Mouse (Mus musculus): ENCODE results near the gene Ipo4. TPM values are rescaled to one million over a fixed set of nuclear protein-coding genes. Genes with fewer than 3 reads are reported as not detected.

The Ipo4 gene
- polyA plus RNA-seq, 3 experiments from 2014 or later, result 21.1 to 39.8 (median 36.3) TPM

DNA sequence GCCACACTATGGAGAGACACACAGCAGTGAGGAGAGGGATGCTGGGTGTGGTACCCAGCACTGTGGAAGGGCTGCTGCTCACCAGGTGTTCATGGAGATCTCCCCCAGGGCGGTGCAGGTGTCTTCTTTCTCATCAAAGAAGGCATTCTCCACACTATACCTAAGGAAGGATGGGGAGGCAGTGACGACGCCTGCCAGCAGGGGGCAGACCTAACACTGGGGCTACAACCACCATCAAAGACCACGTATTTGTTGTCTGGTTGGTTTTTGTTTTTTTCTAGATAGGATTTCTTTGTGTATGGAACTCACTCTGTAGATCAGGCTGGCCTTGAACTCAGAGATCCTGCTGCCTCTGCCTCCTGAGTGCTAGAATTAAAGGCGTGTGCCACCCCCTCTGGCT is 6.4 kb downstream of the Ipo4 start:
- peak; percentile 65 for ATAC-seq

DNA sequence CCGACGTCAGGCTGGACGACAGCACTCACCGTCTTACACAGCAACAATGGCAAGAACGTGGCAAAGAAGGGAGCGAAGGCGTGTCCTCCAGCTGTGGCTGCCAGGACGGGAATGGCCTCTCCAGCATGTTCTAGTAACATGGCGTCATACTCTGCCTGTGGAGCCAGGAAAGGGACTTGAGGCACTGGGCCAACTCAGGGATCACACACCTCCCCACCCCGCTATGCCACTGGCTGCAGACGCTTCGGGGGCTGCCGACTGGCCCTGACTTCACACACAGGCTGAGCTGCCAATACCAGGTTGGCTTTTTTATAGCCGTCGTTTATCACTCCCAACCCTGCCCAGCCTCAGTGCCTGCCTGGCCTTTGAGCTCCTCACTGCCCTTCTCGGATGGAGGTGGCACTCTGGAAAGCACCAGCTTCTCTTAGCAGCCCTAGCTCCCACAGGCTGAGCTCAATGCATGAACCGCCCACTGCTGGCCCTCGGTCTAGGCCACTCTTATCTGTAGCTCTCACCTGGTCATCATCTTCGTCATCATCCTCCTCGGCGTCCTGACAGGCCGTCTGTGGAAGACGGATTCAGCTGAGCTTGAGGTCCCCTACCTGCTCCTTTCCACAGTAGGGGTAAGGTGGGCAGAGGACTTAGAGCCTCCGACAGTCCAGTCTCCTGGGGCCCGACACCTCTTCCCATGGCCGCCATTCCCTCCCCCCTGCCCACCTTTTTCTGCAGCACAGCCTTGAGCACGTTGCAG is 7.5 kb downstream of the Ipo4 start:
- ATAC-seq, result no peak

DNA sequence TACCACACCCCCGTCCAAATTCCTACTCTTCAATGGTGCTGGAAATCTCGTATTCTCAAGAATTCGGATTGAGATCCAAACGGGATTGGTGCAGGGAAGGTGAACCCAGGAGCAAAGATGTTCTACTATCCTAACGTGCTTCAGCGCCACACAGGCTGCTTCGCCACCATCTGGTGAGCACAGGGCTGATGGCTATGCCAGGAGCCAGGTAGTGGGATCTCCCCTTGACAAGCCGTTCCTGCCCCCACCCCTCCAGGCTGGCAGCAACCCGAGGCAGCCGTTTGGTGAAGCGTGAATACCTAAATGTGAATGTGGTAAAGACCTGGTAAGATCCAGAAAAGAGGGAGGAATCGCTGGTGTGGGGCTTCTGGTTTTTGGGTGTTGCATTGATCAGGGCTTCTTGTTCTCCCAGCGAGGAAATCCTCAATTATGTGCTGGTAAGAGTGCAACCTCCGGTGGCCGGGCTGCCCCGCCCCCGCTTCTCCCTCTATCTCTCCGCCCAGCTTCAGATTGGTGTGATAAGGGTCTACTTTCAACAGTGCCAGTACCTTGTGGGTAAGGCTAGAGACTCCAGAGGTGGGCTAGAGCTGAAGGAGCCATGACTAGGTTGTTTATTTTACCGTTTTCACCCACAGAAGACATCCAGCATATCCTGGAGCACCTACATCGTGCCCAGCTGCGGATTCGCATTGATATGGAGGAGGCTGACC is 17.1 kb downstream of the Ipo4 start:
- no peak for ATAC-seq

DNA sequence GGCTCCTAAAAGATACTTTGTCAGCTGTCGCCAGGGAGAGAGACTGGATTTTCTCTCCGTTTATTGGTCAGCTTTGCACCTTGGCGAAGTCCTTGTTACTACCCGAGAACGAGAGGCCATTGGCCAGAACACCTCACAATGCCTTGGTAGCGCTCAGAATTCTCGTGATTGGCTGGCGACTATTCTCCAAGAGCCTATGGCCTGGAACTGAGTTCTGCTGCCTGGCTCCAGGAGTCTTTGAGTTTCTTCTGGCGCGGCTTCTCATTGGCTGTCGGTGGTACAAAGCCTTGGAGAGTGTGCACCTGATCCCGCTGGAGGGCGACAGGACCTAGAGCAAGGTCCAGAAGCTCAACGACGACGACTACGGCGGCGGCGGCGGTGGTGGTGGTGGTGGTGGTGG is 17.9 kb downstream of the Ipo4 start, which contains the start of gene Rec8:
Rec8 (plus strand) TSS at position 216 of the 400 bp plus-strand sequence.
- ATAC-seq, result peak; percentile 60

DNA sequence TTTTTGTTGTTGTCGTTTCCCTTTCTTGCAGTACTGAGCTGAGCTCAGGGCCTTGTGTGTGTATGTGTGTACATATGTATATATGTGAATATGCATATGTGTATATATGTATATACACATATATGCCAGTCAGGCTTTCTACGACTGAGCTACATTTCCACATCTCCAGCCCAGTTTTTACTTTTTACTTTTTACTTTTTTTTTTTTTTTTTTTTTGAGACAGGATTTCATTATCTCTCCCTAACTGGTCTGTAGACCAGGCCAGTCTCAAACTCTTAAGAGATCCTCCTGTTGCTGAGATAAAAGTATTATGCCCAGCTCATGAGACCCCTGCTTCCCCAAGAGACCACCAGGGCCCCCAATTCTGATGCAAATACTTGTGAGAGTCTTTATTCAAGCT is 18.9 kb downstream of the Ipo4 start:
- no peak for ATAC-seq

DNA sequence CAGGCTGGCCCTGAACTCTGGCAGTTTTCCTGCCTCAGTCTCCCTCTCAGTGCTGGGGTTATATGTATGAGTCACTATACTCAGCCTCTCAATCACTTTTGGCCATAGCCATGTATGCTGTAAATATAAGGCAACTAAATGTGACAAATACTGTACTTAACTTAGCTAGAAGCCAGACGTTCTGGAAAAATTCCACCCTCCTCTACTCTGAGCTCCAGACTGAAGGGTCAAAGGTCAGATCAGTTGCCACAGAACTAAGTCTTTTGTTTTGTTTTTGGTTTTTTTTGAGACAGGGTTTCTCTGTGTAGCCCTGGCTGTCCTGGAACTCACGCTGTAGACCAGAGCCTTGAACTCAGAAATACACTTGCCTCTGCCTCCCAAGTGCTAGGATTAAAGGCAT is 19.9 kb downstream of the Ipo4 start:
- ATAC-seq, result no peak

DNA sequence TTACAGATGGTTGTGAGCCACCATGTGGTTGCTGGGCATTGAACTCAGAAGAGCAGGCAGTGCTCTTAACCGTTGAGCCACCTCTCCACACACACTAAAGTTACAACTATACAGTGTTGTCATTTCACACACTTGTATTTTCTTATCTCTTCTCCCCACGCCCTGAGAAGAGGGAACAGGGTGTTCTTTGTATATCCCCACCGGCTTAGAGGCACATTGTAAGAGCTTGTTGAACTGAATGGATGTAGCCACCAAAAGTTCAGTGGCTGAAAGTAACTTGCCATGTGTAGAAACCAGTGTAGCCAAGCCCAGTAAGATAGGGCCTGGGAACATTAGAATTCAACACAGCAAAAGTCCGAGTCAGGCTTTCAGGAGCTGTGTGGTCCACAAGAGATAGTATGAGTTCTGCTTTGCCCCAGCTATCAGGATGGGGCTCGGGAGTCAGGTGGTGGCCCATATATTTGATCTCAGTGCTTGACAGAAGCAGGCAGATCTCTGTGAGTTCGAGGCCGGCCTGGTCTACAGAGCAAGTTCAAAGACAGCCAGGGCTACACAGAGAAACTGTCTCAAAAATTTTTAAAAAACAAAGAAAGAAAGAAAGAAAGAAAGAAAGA is 21.1 kb downstream of the Ipo4 start:
- no peak for ATAC-seq

DNA sequence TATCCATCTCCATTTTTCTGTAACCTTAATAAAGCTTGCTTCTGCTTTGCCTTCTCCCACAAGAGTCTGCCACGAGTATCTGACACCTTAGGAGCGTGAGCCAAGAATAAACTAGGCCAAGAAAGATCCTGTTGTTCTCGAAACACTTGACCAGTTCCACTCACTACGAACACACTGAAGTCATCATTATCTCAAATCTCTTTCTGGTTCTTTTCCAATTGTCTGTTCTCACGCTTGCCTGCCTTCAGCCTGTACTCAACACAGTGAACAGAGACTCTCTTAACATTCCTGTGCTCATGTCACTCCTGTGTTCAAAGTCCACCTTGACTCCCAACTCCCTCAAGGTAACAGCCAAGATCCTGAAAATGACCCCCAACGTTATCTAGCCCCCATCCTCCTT is 22.4 kb downstream of the Ipo4 start:
- no peak for ATAC-seq

DNA sequence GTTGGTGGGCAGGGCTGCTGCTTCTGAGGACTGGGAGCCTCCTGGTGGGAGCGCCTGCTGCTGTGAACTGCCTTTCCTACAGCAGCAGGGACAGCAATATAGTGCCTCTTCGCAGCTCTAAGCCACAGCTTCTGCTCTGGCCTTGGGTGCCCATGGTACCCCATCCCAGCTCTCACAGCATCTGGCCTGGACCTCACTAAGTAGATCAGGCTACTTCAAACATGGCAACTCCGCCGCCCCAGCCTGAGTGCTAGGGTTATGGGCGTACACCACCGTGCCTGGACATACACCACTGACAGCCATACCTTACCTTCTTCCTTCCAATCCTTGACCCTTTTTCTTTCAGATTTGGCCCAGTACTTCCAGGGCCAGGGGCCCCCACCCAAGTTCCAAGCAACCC is 27.4 kb downstream of the Ipo4 start:
- no peak for ATAC-seq

DNA sequence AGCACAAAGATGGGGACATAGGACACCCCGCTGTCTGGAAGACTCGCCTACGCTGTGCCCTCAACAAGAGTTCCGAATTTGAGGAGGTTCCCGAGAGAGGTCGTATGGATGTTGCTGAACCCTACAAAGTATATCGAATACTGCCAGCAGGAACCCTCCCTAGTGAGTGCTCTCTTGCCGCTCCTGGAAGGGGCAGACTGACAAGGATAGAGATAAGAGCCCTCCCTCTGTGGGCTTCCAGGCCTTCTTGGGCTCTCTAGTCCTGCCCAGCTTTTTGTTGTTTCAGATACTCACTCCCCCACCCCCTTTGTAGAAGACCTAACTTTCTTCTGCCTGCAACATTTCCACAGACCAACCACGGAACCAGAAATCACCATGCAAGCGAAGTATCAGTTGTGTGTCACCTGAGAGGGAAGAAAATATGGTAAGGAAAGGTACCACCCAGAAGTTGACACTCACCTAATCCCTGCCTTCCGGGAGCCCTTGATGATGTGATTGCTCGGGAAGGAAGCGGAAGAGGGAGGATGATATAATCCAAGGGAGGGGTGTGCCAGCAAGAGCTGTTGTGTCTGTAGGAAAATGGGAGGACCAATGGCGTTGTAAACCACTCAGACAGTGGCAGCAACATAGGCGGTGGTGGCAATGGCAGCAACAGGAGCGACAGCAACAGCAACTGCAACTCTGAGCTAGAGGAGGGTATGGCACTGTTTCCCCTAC is 29.9 kb downstream of the Ipo4 start:
- no peak for ATAC-seq

DNA sequence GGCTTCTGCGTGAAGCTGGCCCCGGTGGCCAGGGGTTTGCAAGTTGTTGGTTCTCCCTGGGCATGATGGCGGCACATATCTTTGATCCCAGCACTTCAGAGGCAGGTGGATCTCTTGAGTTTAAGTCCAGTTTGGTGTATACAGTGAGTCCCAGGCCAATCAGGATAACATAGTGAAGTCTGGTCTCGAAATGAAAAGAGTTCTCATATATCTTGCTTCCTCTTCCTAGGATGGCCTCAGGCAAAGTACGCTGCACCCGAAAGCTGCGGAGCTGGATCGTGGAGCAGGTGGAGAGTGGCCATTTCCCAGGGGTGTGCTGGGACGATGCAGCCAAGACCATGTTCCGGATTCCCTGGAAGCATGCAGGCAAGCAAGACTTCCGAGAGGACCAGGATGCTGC is 30.9 kb downstream of the Ipo4 start:
- ATAC-seq, result no peak

DNA sequence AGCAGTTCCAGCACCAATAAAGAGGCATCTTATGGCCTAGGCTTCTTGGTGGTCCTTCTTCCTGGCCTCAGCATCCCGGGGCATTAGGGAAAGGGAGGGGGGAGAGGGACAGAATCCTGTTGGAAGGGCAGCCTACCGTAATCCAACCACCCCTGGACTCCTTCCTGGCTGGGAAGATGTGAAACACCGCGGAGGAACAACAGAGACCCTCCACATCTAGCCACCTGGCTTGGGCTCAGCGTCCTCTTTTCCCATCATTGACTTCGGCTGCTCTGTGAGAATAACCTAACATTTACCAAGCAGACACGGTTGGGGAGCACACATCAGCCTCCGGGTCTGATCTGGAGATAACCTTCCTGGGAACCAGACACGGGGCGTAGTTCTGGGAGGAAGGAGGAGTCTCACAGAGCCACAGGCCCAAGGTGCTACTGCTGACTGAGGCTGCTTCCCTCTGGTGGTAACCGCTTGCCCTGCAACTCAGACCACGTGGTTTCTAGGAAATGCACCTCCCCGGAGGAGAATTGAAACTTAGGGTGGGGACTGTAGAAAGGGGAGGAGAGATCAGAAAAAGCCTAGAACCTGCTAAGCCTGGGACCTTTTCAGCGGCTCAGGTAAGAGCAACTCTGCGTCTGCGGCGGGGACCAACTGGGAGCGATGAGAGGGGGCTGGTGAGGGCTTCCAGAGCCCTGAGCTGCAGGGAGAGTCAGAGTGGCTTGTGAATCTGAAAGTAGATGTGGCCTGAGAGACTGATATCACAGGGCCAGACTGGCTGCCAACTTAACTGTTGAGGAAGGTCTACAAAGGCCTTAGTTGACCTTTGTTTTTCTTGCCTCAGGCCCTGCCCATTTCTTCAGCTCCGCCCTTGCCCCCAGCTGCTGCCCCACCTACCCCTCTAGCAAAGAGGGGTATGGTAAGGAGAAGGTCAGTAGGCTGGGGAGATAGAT is 31.9 kb downstream of the Ipo4 start:
- ATAC-seq, result peak; percentile 97

DNA sequence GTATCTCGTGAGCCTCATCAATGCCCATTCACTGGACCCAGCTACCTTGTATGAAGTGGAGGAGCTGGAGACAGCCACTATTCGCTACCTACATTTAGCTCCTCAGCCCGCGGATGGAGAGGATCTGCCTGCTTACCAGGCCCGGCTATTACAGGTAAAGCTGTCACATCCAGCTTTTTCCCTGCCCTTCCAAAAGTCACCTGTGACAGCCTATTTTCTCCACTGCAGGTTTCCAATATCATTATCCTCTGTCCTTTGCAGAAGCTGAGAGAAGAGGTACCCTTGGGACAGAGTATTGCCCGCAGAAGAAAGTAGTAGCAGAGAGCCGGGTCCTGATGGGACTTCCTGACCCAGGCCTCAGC is 32.5 kb downstream of the Ipo4 start, which contains the start of gene Irf9:
Irf9 (plus strand) TSS at position 301 of the 362 bp plus-strand sequence.
- no peak for ATAC-seq

DNA sequence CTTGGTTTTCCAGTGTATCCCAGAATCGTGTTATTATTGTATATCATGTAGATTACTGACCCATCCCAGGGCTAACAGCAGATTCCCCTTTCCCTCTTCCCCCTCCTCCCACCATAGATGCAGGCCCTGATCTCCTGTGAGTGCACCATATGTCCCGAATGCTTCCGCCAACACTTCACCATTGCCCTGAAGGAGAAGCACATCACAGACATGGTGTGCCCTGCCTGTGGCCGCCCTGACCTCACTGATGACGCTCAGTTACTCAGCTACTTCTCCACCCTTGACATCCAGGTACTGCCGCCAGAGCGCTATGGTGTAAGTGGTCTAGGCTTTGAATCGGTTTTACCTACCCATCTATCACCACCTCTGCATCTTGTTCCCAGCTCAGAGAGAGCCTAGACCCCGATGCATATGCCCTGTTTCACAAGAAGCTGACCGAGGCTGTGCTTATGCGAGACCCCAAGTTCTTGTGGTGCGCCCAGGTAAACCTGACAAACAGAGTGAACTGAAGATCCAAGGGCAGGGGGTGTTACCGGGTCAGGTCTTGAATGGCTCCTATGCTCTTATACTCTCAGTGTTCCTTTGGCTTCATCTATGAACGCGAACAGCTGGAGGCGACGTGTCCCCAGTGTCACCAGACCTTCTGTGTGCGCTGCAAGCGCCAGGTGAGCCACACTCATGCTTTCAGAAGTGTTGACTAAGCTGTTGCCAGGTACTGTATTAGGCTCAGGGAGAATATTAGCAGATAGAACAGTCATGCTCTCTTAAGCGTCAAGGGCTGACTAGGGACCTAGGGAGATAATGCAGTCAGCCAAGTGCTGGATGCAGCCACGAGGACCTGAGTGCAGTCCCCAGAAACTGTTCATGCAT is 37.0 kb downstream of the Ipo4 start:
- no peak for ATAC-seq

DNA sequence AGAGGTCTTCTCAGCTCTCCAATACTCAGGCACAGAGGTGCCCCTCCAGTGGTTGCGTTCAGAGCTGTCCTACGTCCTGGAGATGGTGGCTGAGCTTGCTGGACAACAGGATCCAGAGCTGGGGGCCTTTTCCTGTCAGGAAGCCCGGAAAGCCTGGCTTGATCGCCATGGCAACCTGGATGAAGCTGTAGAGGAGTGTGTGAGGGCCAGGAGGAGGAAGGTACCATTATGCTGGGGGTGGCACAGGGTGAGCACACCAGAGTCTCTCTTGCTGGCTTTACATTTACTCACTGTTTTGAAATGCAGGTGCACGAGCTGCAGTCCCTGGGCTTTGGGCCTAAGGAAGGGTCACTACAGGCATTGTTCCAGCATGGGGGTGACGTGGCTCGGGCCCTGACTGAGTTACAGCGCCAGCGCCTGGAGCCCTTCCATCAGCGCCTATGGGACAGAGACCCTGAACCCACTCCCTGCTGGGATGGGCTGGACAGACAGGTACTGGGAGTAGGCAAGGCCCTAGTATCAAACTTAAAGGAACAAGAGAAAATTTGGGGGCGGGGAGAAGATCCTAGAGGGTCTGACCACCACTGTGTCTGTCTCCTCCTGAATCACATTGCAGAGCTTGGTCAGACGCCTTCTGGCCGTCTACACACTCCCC is 39.6 kb downstream of the Ipo4 start:
- ATAC-seq, result no peak

DNA sequence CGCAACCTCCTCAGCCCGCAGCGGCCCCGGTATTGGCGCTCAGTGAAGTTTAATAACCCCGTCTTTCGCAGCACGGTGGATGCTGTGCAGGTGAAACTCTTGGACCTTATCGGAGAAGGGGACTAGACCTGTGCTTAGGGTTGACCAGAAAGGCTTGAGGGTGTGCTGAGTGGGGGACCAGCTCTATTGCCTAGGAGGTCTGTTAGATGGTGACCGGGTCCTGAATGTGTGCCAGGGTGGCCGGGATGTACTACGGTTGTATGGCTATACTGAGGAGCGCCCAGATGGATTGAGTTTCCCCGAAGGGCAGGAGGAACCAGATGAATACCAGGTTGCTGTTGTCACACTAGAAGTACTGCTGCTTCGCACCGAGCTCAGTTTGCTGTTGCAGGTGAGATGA is 43.5 kb downstream of the Ipo4 start:
- ATAC-seq, result no peak

DNA sequence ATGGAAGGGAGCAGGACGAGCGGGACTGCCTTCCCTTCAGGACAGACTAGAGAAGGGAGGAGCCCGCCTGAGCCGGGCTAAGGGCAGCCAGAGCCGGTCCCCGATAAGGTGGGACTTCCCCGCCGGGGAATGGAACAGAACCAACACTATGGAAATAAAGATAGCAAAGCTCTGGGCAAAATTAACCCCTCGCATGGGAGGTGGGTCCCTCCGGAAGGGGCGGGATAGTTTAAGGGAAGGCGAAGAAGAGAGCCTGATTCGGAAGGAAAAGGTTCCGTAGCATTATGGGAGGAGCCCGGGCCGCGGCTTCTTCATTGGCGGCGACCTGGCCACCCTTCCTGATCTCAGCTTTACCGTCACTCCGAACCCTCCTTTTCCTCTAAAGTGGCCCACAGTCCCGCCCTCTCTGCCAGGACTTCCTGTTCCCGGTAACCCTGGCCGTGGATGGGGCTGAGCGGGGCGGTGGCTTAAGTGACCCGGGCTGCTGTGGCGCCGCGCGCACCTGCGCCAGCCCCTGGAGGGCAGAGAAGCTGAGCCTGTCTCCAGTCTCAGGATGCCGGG is 44.3 kb downstream of the Ipo4 start, which contains the start of gene Rnf31:
Rnf31 (plus strand) TSS at position 378 of the 561 bp plus-strand sequence.
- ATAC-seq, result peak; percentile 75

DNA sequence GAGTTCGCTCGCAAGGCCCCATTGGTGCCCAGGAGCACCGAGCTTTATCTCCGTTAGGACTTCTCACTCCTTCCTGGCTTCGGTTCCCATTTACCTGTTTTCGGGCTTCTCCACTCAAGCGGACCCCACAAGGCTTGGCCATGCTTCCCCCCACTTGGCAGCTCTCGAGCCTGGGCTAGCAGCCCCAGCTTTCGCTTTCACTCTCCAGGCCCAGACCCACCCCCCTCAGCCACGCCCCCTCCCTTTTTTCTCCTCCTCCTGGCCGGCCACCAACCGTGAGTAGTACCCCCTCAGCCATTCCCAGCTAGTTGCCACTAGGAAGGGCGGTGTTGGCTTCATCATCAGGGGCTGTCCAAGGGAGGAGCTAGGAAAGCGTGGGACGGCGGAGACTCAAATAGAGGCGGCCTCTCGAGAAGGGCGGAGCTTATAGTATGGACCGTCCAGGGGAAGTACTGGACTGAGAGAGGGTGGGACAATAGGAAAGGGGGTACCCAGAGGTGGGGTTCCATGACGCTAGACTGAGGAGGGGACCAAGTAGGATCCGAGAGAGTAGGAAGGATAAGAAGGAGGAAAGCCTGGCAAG is 44.9 kb downstream of the Ipo4 start, which contains the start of gene Psme2:
Psme2 (minus strand) TSS at position 366 of the 583 bp plus-strand sequence.
- ATAC-seq, result peak; percentile 57

DNA sequence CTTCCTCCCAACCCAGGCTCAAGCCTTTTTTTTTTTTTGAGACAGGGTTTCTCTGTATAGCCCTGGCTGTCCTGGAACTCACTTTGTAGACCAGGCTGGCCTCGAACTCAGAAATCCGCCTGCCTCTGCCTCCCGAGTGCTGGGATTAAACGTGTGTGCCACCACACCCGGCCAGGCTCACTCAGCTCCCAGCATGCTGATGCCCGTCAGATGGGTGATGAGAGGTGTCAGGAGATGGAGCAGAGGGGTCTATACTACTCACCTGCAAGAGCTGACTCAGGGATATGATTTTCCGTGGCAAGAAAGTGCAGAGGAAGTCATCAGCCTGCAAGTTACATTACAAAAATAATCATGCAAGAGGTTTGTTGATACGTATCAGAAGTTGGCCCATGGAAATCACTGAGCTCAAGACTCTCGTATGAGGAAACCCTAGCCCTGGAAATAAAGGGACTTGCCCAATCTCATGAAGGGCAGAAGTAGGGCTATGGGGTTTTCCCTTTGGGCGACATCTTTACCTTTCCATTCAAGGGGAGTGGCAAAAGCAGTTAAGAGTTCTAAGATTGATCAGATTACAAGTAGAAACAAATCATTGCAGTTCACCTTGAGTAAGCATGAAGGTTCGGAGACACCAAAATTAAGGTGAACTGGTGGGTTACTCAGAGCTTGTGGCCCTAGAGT is 45.8 kb downstream of the Ipo4 start:
- ATAC-seq, result peak; percentile 32
